Mouse (Mus musculus) WW6 (cell line): ENCODE data around the gene Itsn1.

Source experiments
- DNase-seq: peaks from one replicate; pipeline ENCODE4 v3.0.0-alpha.2; 2013; ENCODE audit warnings: low read depth, low spot score

Gene Itsn1

DNA sequence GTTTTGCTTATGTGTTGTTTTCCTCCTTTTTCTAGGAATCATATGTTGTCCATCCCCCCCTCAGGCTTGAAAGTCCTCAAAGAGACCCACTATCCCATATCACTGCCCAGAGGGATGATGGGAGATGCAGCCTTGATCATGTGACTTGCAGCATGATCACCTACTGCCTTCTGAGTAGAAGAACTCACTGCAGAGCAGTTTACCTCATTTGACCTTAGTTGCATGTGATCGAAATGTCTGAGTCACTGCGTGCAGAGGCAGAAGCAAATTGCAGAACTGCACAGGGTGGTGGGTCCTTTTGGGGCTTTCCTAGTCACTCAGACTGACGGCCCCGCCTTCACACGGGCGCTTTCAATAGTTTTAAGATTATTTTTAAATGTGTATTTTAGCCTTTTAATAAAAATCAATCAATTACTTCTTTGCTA is 141.1 kb downstream of the Itsn1 start:
- no peak for DNase-seq

DNA sequence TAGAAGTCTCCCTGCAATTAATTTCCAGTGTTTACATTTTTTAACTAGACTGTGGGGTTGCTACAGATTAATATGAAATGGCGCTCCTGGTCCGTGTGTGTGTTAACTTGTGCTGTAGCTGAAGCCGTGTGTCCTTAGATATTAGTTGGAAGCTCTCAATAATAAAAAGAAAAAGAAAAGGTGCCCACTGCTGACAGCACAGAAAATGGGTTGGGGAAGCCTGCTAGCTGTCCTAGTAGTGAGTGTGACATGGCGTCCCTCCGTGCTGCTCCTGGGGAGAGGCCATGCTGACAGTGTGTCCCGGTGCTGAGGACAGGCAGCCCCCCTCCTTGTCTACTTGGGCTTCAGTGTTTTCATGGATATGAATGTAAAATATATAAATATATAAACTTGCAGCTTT is 142.1 kb downstream of the Itsn1 start:
- DNase-seq: no peak

GRCm38 (mm10) chr16:91873695-91874094 is 144.6 kb downstream of the Itsn1 start:
- DNase-seq: no peak

GRCm38 (mm10) chr16:91875567-91876344 is 146.7 kb downstream of the Itsn1 start:
- DNase-seq: no peak

DNA sequence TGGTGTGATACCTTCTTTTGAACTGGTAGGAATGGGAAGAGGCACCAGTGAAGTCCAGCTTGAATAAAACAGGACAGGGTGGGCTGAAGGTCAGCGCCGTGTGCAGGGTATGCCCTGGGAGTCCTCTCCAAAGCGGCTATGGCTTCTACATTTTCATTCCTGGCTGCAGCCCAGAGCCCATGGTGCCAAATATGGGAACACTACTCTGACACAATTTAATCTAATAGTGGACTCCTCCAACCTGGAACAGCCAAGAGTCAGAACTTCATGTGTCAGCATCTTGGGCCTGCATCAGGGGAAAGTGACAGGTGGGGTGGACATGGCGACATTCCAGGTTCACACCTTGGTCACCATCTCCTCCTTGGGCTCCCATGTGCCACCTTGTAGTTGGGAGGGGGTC is 147.4 kb downstream of the Itsn1 start:
- DNase-seq: no peak

GRCm38 (mm10) chr16:91879101-91879500 is 150.0 kb downstream of the Itsn1 start:
- DNase-seq: no peak

- no peak for DNase-seq
These were observed 152.0 kb downstream of the Itsn1 start for GRCm38 (mm10) chr16:91880869-91881767.

DNA sequence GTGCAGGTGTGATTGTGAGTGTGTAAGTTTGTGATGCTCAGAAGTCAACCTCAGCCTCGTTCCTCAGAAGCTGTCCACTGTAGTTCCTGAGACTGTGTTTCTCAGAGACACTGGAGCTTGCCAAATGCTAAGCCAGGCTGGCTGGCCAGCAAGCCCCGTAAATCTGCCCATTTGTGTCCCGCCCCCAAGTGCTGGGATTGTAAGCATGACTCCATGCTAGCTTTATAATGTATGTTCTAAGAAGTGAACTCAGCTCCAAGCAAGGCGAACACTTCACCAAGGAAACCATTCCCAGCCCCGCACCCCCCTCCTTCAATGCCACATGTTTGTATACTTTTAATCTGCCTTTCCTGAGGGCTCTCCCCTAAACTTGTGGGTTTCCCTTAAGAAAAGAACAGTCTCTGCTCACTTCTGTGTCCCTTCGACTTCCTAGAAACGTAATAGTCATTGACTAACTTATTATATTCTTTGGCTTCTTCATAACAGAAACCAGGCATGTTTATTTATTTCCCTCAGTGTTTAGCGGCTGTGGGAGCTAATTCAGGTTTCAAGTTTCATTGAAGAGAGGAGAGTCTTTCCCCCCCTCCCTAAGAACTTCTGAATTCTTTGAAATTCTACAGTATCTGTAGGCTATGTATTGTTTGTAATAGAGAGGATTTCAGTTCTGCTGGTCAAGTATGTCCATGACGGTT is 153.2 kb downstream of the Itsn1 start:
- DNase-seq: no peak

DNA sequence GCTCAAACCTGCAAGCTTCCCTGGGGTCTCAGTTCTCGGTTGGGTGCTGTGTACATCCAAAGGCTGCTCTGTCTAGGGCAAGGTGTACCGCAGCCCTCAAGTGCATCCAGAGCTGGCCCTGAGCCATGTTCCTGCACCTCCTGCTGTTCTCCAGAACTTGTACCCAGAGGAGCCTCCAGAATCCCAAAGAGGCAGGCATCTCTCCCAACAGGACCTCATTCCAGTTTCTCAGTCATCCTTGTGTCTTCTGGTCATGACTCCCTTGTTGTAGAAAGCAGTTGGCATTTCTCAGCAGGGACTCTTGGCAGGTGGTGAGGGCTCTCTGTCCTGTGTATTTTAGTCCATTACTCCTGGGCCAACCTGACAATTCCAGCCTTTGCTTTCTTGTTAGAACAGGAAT is 154.6 kb downstream of the Itsn1 start:
- DNase-seq: no peak

GRCm38 (mm10) chr16:91884196-91884595 is 155.1 kb downstream of the Itsn1 start:
- peak; percentile 62 for DNase-seq

DNA sequence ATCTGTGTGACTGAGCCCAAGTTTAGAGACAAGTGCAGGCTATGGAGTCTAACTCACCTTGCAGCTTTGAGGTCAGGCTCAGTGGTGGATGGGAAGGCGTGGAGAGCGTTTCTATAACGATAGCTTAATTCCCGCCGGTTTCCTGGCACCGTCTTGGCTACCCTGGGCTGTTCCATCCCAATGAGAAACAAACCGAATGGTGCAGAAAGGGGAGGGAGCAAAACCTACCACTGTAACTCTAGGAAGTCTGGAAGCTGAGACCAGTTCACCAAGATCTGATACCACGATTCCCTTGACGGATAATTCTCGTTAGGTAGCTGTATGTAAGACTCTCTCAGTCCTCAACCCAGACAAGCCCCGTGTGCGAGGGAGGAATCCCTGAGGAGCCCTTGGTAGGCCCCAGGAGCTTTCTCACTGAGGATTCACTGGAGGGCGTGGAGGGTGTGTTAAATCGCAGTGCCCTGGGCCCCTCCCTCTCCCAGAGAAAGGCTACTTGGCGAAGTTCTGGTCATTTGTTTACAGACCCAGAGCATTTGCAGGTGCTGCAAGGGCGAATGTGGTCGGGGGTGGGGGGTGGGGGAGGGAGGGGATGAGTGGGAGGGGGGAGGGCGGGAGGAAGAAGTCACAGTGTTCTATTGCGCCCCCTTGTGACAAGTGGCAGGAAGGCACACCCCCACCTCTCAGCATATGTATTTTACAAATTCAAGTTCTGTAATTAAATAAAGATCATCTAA is 156.5 kb downstream of the Itsn1 start:
- no peak for DNase-seq

GRCm38 (mm10) chr16:91888368-91888767 is 159.3 kb downstream of the Itsn1 start:
- no peak for DNase-seq

DNA sequence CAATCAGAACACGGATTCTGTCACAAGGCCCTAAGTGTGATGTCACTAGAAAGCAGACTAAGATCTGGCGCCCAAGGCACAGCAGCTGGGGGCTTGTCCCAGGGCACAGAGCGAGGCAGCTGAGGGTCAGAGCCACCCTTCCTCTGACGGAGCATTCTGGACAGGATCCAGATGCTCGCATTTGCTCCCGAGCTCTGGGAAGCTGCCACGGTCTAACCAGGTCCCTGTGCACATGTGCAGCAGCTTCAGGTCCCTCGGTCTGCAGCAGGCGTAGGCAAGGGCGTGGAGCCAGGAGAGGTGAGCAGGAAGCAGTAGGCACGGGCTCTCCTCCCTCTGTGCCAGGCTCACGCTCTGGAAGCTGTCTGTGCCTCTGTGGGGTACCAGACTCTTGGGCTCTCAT is 160.8 kb downstream of the Itsn1 start:
- DNase-seq: no peak

- DNase-seq: no peak
These were observed 162.1 kb downstream of the Itsn1 start for GRCm38 (mm10) chr16:91891218-91891617.

DNA sequence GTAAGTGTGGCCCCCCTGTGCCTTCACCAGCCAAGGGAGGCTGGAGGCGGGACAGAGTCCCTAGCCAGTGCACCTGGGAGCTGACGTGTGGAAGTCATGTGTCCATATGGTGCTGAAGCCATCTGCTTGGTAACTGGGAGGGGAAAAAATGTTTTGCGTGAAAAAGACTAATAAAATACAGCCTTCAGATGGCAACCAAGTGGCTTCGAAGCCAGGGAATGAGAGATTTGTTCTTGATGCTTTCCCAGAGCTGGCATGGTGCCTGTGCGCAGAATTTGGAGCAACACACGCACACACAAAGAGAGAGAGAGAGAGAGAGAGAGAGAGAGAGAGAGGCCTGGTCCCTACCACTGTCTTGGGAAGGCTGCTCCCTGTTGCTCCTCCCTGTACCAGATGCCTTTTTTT is 167.3 kb downstream of the Itsn1 start:
- no peak for DNase-seq

DNA sequence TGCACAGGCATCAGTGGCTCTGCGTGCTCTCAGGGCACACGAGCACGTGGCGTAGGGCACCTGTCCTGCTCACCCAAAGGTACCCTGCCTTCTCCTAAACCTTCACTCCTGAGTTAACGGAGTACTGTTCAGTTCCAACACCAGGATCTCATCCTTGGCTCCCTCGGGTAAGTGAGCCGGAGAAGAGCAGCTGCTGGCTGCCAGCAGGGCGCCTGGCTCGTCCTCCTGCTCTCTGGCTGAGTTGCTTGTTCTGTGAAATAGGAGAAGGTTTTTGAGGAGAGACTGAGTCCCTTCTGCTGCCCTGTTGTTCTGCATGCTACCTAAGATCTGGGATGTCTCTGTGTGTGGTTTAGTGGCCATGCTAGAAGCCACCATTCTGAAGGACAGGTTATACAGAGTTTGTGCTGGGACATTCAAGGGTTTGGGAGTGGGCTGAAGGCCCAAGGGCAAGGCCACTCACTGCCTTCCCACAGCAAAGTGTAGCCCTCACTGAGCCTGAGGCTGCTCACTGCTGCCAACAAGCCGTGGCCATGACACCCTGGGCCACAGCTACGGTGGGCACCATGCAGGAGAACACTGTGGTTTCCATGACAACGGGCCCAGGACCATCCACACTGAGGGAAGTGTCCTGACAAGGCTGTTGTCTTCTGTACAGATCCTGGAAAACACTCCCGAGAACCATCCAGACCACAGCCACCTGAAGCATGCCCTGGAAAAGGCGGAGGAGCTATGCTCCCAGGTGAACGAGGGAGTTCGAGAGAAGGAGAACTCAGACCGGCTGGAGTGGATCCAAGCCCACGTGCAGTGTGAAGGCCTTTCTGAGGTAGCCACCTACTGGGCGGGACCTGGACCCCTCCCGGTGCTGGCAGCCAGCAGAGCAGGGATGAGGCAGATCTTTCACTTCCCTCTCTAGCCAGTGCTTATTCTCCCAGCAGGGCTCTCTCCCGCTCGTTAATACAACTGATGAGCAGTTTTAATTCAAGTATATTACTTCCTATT is 170.1 kb downstream of the Itsn1 start:
- no peak for DNase-seq

GRCm38 (mm10) chr16:91900274-91900673 is 171.2 kb downstream of the Itsn1 start:
- no peak for DNase-seq

DNA sequence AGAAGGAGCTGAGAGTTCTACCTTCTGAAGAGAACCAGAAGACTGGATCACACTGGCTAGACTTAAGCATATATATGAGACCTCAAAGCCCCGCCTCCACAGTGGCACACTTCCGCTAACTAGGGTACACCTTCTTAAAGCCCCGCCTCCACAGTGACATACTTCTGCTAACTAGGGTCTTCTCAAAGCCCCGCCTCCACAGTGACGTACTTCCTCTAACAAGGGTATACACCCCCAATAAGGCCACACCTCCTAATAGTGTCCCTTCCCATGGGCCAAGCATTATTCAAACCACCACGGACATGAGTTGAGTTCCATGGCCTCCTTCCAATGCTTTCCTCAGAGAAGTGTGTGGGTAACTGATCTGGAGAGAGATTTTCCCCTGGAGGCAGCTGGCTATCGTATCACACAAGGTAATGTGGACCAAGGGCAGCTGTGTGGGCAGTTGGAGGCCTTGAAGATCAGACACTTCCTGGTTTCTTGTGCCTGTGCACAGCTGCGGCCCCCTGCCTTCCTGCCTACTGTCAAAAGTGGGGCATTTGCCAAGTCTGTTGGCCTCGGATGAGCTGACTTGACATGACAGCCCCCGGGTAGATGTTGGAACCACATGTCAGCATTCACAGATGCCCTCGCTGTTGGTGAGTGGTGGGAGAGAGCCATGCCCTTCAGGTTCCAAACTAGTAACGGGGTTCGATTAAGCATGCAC is 174.9 kb downstream of the Itsn1 start:
- no peak for DNase-seq

DNA sequence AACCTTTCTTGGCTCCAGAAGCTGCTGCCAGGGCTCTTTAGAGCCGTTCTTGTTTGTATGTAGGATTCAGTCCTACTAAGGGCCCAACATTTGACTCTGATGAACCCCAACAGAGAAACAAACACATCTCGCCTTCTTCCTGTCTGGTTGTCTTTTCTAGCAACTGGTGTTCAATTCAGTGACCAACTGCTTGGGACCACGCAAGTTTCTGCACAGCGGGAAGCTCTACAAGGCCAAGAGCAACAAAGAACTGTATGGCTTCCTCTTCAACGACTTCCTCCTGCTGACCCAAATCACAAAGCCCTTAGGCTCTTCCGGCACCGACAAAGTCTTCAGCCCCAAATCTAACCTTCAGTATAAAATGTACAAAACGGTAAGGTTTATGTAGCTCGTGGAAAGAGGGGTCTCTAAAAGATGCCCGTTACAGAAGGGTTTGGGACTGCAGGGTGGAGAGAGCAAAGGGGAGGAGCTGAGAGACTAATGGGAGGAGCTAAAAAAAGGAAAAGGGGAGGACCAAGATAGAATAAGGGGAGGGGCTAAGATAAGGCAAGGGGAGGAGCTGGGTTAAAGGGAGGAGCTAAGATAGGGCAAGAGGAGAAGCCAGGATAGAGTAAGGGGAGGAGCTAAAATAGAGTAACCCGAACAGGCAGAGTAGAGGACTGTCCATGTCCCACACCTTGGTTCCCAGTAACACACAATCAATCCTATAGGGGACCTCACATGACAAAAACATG is 176.2 kb downstream of the Itsn1 start:
- DNase-seq: peak; percentile 65
